Mouse (Mus musculus): ENCODE measurements around the gene Ube2m.

DNA sequence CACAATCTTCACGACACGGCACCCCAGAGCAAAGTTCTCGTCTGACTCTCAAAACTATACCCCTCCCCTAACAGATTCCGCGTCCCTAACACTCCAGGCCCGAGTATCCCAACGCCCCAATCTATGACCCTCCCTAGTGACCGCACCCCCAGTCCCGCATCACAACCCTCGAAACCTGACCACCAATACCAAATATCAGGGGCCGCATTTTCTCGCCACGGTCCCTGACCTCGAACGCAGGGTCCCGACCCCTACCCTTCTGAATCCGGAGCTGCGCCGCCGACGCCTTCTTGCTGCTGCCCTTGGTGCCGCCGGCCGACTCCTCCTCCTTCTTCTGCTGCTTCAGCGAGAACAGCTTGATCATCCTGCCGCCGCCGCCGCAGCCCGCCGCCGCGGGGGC is 709 bp downstream of the Ube2m start:
- no peak for TF ChIP-seq CTCF (IDR thresholded peaks at IDR 0.05; ENCODE audit: insufficient read depth, low read length)
- TF ChIP-seq POLR2A (IDR thresholded peaks at IDR 0.05; ENCODE audit: borderline replicate concordance, extremely low read depth, low read depth, low read length) = no peak
